Mouse (Mus musculus) small intestine, adult 10 weeks (tissue): ENCODE data around the gene Gm17584. TPM values are rescaled to one million over a fixed set of nuclear protein-coding genes. Genes with fewer than 3 reads are reported as not detected.

Experiments used
- polyA plus RNA-seq: library from polyadenylated mRNA; stranded (reverse); fragments of 350-450 nt; fragmentation: Illumina TruSeq; extraction: RNeasy Lipid Tissue Mini Kit (QIAGEN cat#74804); gene quantifications from one replicate; pipeline ENCODE4 v1.2.3, GENCODE M21; 2014; ENCODE audit warnings: low replicate concordance

The Gm17584 gene
- polyA plus RNA-seq = not detected

DNA sequence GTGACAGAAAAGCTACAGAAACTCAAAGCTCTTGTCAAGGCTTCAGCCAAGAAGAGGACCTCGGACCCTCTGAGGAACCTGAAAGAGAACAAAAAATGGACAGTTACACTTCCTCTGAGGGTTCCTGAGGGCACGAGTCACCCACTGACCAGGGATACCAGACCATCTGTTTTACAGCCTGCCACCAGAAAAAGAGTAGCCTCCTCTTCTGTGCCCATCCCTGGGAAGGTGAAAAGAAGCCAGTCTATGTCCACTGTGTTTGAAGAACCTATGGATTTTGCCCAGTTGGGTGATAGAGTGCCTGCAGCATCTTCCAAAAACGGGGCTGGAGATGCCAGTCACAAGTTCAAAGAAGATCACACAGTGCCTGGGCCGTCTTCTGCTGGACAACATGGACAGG, at the start of gene Gm17584:
Gene Gm17584 (plus strand): TSS at position 301 of the 400 bp plus-strand sequence.

Other genes starting within 250 kb of the Gm17584 start
- not detected for gene Gm17469, start 129.3 kb downstream of the Gm17584 start, polyA plus RNA-seq